Mouse (Mus musculus) kidney, embryonic 14.5 days (tissue): ENCODE results near the gene Nae1. TPM values are rescaled to one million over a fixed set of nuclear protein-coding genes. Genes with fewer than 3 reads are reported as not detected.
A peak's percentile ranks its signal among the peaks of the same experiment; 100 is the strongest.

Experiments used
- ATAC-seq: fragments of 200-750 bp; cut with Nextera tagmentation; 2 replicates; pipeline ENCODE4 v1.8.0; 2017; ENCODE audit warnings: moderate number of reproducible peaks, mild to moderate bottlenecking, moderate TSS enrichment, moderate library complexity; ENCODE audit not compliant: low FRiP score, low TSS enrichment
- H3K27ac ChIP-seq: fragments of 300-500 bp; sonication (generic); 2 replicates; pipeline ENCODE4 v1.5.1; 2014; ENCODE audit warnings: low read depth, mild to moderate bottlenecking, low read length, moderate library complexity, mixed read lengths
- H3K27me3 ChIP-seq: fragments of 300-500 bp; sonication (generic); 2 replicates; pipeline ENCODE4 v1.6.1; 2014; ENCODE audit warnings: mild to moderate bottlenecking, low read length; ENCODE audit not compliant: control insufficient read depth, insufficient read depth
- H3K36me3 ChIP-seq: fragments of 300-500 bp; sonication (generic); 2 replicates; pipeline ENCODE4 v1.6.1; 2014; ENCODE audit warnings: low read length, mixed read lengths; ENCODE audit not compliant: control insufficient read depth, insufficient read depth
- H3K4me1 ChIP-seq: fragments of 300-500 bp; sonication (generic); 2 replicates; pipeline ENCODE4 v1.6.1; 2014; ENCODE audit warnings: low read length, mixed read lengths; ENCODE audit not compliant: control insufficient read depth, insufficient read depth
- H3K4me2 ChIP-seq: fragments of 300-500 bp; sonication (generic); replicated peaks from 2 replicates; pipeline ENCODE4 v1.6.1; 2014; ENCODE audit warnings: low read depth, mild to moderate bottlenecking, low read length
- H3K4me3 ChIP-seq: fragments of 300-500 bp; sonication (generic); 2 replicates; pipeline ENCODE4 v1.5.1; 2014; ENCODE audit warnings: mild to moderate bottlenecking, low read length
- H3K9ac ChIP-seq: fragments of 300-500 bp; sonication (generic); 2 replicates; pipeline ENCODE4 v1.6.1; 2014; ENCODE audit warnings: low read depth, mild to moderate bottlenecking, low read length, moderate library complexity
- H3K9me3 ChIP-seq: fragments of 300-500 bp; sonication (generic); 2 replicates; pipeline ENCODE4 v1.6.1; 2016; ENCODE audit warnings: low read length; ENCODE audit not compliant: control insufficient read depth
- WGBS: fragments of 180-500 bp; shearing (Covaris S2); extraction: QIAGEN DNeasy Blood & Tissue Kit; methylation state at CpG from one replicate; pipeline ENCODE4 v1.1.7; 2014; 5-methylcytosine and 5-hydroxymethylcytosine counted together
- polyA plus RNA-seq: library from polyadenylated mRNA; unstranded; fragments of >200 nt; fragmentation: Nextera tagmentation; extraction: Ambion mirVana; gene quantifications from 2 replicates; pipeline ENCODE4 v1.2.1, GENCODE M21; 2014

The Nae1 gene
- polyA plus RNA-seq, 1 experiment from 2014 or later, result 123 TPM

DNA sequence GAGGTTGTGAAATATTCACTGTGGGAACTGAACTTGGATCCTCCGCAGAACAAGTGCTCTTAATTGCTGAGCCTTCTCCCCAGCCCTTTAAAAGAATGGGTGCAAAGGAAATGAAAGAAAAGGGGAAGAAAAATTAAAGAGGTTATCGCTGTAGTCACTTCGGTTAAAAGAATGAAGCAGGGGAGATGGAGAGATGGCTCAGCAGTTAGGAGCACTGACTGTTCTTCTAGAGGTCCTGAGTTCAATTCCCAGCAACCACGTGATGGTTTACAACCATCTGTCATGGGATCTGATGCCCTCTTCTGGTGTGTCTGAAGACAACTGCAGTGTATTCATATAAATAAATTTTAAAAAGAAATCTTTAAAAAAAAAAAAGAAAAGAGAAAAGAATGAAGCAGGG lies 1.6 kb upstream of the Nae1 start:
- Histone ChIP-seq H3K27ac (no peak overlapping the region), H3K4me1 (peaks cover 8% of the 10 kb centered on the region; the same call in 1 of the 2 replicates), H3K9me3 (no peaks in the 10 kb centered on the region), H3K4me3 (no peak overlapping the region), H3K9ac (no peak overlapping the region), H3K36me3 (no peaks in the 10 kb centered on the region), H3K4me2 (no peak overlapping the region), H3K27me3 (peaks cover 22% of the 10 kb centered on the region)
- ATAC-seq, result no peak
- 85% methylated on average over 4 of the region's 4 CpGs for WGBS

DNA sequence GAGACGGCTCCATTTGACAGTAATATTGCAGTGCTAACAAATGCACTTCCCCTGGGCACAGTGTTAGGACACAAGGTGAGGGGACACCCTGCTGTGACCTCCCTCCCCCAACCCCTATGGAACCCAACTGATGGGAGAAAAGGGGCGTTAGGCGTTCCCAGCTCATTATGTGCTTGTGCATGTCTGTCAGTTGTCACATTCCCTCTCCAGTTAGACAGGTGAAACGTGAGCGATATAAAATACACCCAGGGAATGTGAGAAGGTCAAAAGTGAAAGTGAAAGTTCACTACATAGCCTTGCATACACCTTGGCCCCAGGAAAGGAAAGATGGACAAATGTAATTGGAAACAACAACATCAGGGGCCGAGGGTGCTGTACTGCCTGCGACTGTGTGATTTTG lies 941 bp upstream of the Nae1 start:
- Histone ChIP-seq H3K36me3 (peaks cover under 1% of the 10 kb centered on the region; the same call in 1 of the 2 replicates), H3K4me3 (peak overlapping the region; percentile 90; the same call in 1 of the 2 replicates), H3K27ac (no peak overlapping the region), H3K27me3 (peaks cover 15% of the 10 kb centered on the region), H3K4me2 (peak overlapping the region; percentile 55; the same call in 1 of the 2 replicates), H3K4me1 (peaks cover 7% of the 10 kb centered on the region; the same call in 1 of the 2 replicates), H3K9me3 (no peaks in the 10 kb centered on the region), H3K9ac (no peak overlapping the region)
- WGBS, result 34% methylated on average over 7 of the region's 7 CpGs
- ATAC-seq, result no peak

GRCm38 (mm10) chr8:104534779-104535141 lies 323 bp upstream of the Nae1 start:
- H3K4me1 ChIP-seq, result peaks cover 7% of the 10 kb centered on the region; the same call in 1 of the 2 replicates
- ATAC-seq, result peak; percentile 48
- peaks cover 9% of the 10 kb centered on the region for H3K27me3 ChIP-seq
- H3K27ac ChIP-seq, result no peak overlapping the region
- H3K4me2 ChIP-seq, result peak overlapping the region; percentile 55
- 11% methylated on average over 9 of the region's 9 CpGs for WGBS
- peak overlapping the region; percentile 90 for H3K4me3 ChIP-seq
- H3K9ac ChIP-seq, result peak overlapping the region; percentile 23; the same call in 1 of the 2 replicates
- peaks cover 6% of the 10 kb centered on the region; the same call in 1 of the 2 replicates for H3K36me3 ChIP-seq
- no peaks in the 10 kb centered on the region for H3K9me3 ChIP-seq

- Histone ChIP-seq H3K27ac (no peak overlapping the region), H3K4me1 (peaks cover 7% of the 10 kb centered on the region; the same call in 1 of the 2 replicates), H3K36me3 (peaks cover 14% of the 10 kb centered on the region), H3K4me2 (peak overlapping the region; percentile 55), H3K4me3 (peak overlapping the region; percentile 90), H3K9ac (peak overlapping the region; percentile 94), H3K27me3 (no peaks in the 10 kb centered on the region), H3K9me3 (no peaks in the 10 kb centered on the region)
- peak; percentile 30 for ATAC-seq
- 21% methylated on average over 7 of the region's 7 CpGs for WGBS
Measured at GRCm38 (mm10) chr8:104533551-104533950, 886 bp downstream of the Nae1 start.

DNA sequence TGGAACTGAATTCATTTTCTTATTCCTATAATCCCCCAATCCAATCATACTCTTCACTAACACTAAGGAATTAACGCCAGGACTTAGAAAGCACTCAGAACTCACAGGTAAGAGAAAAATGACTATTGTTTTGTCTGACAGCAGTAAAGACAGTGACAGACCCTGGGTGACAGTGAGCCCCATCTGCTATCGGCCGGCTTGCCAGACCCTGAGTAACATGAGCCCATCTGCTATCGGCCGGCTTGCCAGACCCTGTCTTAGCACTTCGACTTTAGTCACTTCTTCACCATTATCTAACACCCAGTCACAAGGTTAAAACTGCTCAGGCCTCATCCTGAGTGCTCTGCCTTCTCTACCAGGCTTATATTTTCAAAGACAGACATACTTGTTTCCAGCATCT lies 4.8 kb downstream of the Nae1 start:
- H3K9ac ChIP-seq, result no peak overlapping the region
- H3K9me3 ChIP-seq, result no peaks in the 10 kb centered on the region
- 90% methylated on average over 6 of the region's 6 CpGs for WGBS
- H3K27me3 ChIP-seq, result no peaks in the 10 kb centered on the region
- no peak for ATAC-seq
- peaks cover 7% of the 10 kb centered on the region; the same call in 1 of the 2 replicates for H3K4me1 ChIP-seq
- no peak overlapping the region for H3K4me2 ChIP-seq
- peaks cover 40% of the 10 kb centered on the region for H3K36me3 ChIP-seq
- H3K4me3 ChIP-seq, result no peak overlapping the region
- H3K27ac ChIP-seq, result no peak overlapping the region

DNA sequence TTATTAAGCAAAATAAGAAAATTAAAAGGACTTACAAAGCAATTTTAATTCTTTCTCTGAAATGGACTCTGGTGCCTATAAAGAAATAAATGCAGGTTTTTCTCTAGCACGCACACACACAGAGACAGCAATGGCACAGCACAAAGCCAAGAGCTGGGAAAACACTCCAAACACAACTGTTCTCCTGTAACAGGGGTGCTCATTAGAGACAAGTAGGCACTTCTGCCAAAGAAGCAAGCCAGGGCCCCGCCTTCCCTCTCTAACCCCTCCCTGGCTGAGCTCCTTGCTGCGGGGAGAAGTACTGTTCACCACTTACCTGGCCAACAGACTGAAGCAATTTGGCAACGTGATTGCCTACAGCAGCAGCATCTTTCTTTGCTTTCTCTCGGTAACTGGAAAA lies 16.6 kb downstream of the Nae1 start:
- no peak for ATAC-seq
- no peak overlapping the region for H3K4me2 ChIP-seq
- peaks cover 70% of the 10 kb centered on the region for H3K36me3 ChIP-seq
- no peak overlapping the region for H3K9ac ChIP-seq
- 83% methylated on average over 5 of the region's 5 CpGs for WGBS
- no peaks in the 10 kb centered on the region for H3K4me1 ChIP-seq
- no peaks in the 10 kb centered on the region for H3K9me3 ChIP-seq
- H3K27ac ChIP-seq, result no peak overlapping the region
- H3K4me3 ChIP-seq, result no peak overlapping the region
- H3K27me3 ChIP-seq, result no peaks in the 10 kb centered on the region

GRCm38 (mm10) chr8:104510134-104510533 lies 24.3 kb downstream of the Nae1 start:
- Histone ChIP-seq H3K36me3 (peaks cover 26% of the 10 kb centered on the region; the same call in 1 of the 2 replicates), H3K4me2 (peak overlapping the region; percentile 100), H3K27ac (no peak overlapping the region), H3K9ac (no peak overlapping the region), H3K4me3 (peak overlapping the region; percentile 57; the same call in 1 of the 2 replicates), H3K9me3 (no peaks in the 10 kb centered on the region), H3K4me1 (peaks cover 4% of the 10 kb centered on the region; the same call in 1 of the 2 replicates), H3K27me3 (no peaks in the 10 kb centered on the region)
- no peak; the same call in 1 of the 2 replicates for ATAC-seq
- WGBS, result 81% methylated on average over 3 of the region's 3 CpGs

DNA sequence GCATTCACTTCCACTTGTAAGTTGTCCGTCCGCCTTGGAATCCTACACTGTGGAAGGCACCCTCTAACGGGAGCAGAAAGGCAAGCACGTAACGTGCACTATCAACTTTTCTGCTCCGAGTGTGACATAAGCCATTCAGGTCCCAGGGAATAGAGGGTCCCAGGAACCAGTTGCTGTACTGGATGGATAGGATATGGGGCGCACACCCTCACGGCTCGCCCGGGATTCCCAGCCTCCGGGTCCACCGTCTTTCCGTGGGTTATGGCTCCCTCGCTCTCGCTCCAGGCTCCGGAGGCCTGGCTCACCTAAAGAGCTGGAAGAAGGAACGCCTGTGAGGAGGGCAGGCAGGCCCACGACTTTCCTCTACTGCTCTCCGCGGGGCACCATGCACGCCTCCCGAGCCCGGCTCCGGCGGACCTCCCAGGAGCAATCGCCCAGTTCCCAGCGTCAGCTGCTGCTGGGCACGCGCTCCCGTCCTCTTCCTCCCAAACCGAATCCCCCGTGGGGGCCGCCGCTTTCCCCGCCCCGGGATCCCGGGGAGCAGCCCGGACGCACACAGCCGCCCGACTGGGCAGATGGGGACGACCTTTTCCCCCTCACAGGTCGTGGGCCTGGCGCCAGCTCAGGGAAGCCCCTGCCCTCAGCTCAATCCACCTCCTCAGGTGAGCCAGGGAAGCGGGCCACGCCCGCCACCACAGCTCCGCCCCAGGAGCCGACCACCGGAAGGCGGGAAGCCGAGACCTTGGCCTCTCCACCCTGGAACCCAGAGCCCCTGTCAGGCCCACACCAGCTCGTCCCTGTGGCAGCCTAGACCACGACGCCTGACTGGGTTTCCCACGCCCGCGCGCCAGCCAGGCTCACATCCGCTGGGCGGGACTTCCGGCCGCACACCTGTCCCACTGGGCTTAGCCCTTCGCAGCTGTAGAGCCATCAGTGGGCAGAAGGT lies 25.1 kb downstream of the Nae1 start, which contains the start of gene Terb1:
TSS of gene Terb1 (minus strand) at position 850 of the 946 bp plus-strand sequence.
- Histone ChIP-seq H3K36me3 (peaks cover 19% of the 10 kb centered on the region; the same call in 1 of the 2 replicates), H3K9me3 (no peaks in the 10 kb centered on the region), H3K27ac (peak within 1 kb of the TSS; percentile 14; the same call in 1 of the 2 replicates), H3K4me1 (peaks cover 4% of the 10 kb centered on the region; the same call in 1 of the 2 replicates), H3K4me2 (peak within 1 kb of the TSS; percentile 100), H3K9ac (peak within 1 kb of the TSS; percentile 71), H3K27me3 (no peaks in the 10 kb centered on the region), H3K4me3 (peak within 1 kb of the TSS; percentile 57)
- peak; percentile 93 for ATAC-seq
- WGBS, result 2% methylated on average over 64 of the region's 64 CpGs

- 69% methylated on average over 1 of the region's 1 CpGs for WGBS
- no peak for ATAC-seq
- no peaks in the 10 kb centered on the region for H3K4me1 ChIP-seq
- no peaks in the 10 kb centered on the region for H3K36me3 ChIP-seq
- no peak overlapping the region for H3K4me3 ChIP-seq
- no peaks in the 10 kb centered on the region for H3K9me3 ChIP-seq
- no peaks in the 10 kb centered on the region for H3K27me3 ChIP-seq
- no peak overlapping the region for H3K9ac ChIP-seq
- H3K27ac ChIP-seq, result no peak overlapping the region
- H3K4me2 ChIP-seq, result no peak overlapping the region
Measured at GRCm38 (mm10) chr8:104479091-104479490, 55.3 kb downstream of the Nae1 start.
